Mouse (Mus musculus) kidney, embryonic 15.5 days (tissue): ENCODE results near the gene Gm21970. TPM values are rescaled to one million over a fixed set of nuclear protein-coding genes. Genes with fewer than 3 reads are reported as not detected.

Experiments
- ATAC-seq: fragments of 200-750 bp; cut with Nextera tagmentation; replicated peaks from 2 replicates; pipeline ENCODE4 v1.8.0; 2017; ENCODE audit warnings: moderate TSS enrichment; ENCODE audit not compliant: low FRiP score
- H3K27ac ChIP-seq: fragments of 300-500 bp; sonication (generic); 2 replicates; pipeline ENCODE4 v1.5.1; 2015; ENCODE audit warnings: mild to moderate bottlenecking, inconsistent platforms
- H3K27me3 ChIP-seq: fragments of 300-500 bp; sonication (generic); 2 replicates; pipeline ENCODE4 v1.6.1; 2015; ENCODE audit warnings: inconsistent platforms
- H3K36me3 ChIP-seq: fragments of 300-500 bp; sonication (generic); 2 replicates; pipeline ENCODE4 v1.6.1; 2015; ENCODE audit warnings: inconsistent platforms
- H3K4me1 ChIP-seq: fragments of 300-500 bp; sonication (generic); 2 replicates; pipeline ENCODE4 v1.6.1; 2015; ENCODE audit warnings: inconsistent platforms
- H3K4me2 ChIP-seq: fragments of 300-500 bp; sonication (generic); 2 replicates; pipeline ENCODE4 v1.6.1; 2015; ENCODE audit warnings: moderate library complexity, mild to moderate bottlenecking, inconsistent platforms
- H3K4me3 ChIP-seq: fragments of 300-500 bp; sonication (generic); replicated peaks from 2 replicates; pipeline ENCODE4 v1.5.1; 2015; ENCODE audit warnings: mild to moderate bottlenecking, inconsistent platforms
- H3K9ac ChIP-seq: fragments of 300-500 bp; sonication (generic); 2 replicates; pipeline ENCODE4 v1.6.1; 2015; ENCODE audit warnings: mild to moderate bottlenecking, inconsistent platforms
- H3K9me3 ChIP-seq: fragments of 300-500 bp; sonication (generic); replicated peaks from 2 replicates; pipeline ENCODE4 v1.6.1; 2016; ENCODE audit warnings: inconsistent platforms
- WGBS: fragments of 180-500 bp; shearing (Covaris S2); methylation state at CpG from one replicate; pipeline ENCODE4 v1.1.7; 2015; ENCODE audit warnings: mixed read lengths; 5-methylcytosine and 5-hydroxymethylcytosine counted together
- polyA plus RNA-seq: library from polyadenylated mRNA; unstranded; fragments of >200 nt; fragmentation: Nextera tagmentation; extraction: Ambion mirVana; gene quantifications from 2 replicates; pipeline ENCODE4 v1.2.1, GENCODE M21; 2015

Gm21970 gene
- polyA plus RNA-seq = not detected in 2 replicates

GRCm38 (mm10) chr16:91391421-91391820, at the start of gene Gm21970:
TSS of gene Gm21970 (plus strand) at chr16:91391721.
- H3K4me2 ChIP-seq = no peak within 1 kb of the TSS
- no peaks in the 10 kb centered on the region for H3K27me3 ChIP-seq
- no peak within 1 kb of the TSS for H3K27ac ChIP-seq
- H3K36me3 ChIP-seq = peaks cover 86% of the 10 kb centered on the region
- no peaks in the 10 kb centered on the region for H3K4me1 ChIP-seq
- ATAC-seq = no peak
- H3K9me3 ChIP-seq = 0 out of 2 replicates have a peak, but pooled peaks cover 5% of the 10 kb centered on the region
- no peak within 1 kb of the TSS for H3K9ac ChIP-seq
- no peak within 1 kb of the TSS for H3K4me3 ChIP-seq
- WGBS = 79% methylated on average over 5 of the region's 5 CpGs

GRCm38 (mm10) chr16:91346491-91346890, 45.0 kb upstream of the Gm21970 start:
- Histone ChIP-seq H3K4me3 (no peak overlapping the region), H3K27ac (no peak overlapping the region), H3K27me3 (peaks cover 44% of the 10 kb centered on the region), H3K9me3 (no peaks in the 10 kb centered on the region), H3K4me2 (no peak overlapping the region), H3K36me3 (no peaks in the 10 kb centered on the region), H3K9ac (no peak overlapping the region), H3K4me1 (no peaks in the 10 kb centered on the region)
- WGBS = 74% methylated on average over 9 of the region's 9 CpGs
- ATAC-seq = no peak

- ATAC-seq = no peak
- H3K9ac ChIP-seq = no peak overlapping the region
- no peak overlapping the region for H3K27ac ChIP-seq
- no peaks in the 10 kb centered on the region for H3K9me3 ChIP-seq
- H3K4me2 ChIP-seq = no peak overlapping the region
- H3K4me3 ChIP-seq = no peak overlapping the region
- 71% methylated on average over 20 of the region's 20 CpGs for WGBS
- no peaks in the 10 kb centered on the region for H3K4me1 ChIP-seq
- peaks cover 53% of the 10 kb centered on the region for H3K27me3 ChIP-seq
- no peaks in the 10 kb centered on the region for H3K36me3 ChIP-seq
Measured at GRCm38 (mm10) chr16:91347491-91348263, 43.8 kb upstream of the Gm21970 start.

- H3K9ac ChIP-seq = no peak overlapping the region
- H3K4me2 ChIP-seq = no peak overlapping the region
- H3K9me3 ChIP-seq = no peaks in the 10 kb centered on the region
- peaks cover 59% of the 10 kb centered on the region for H3K27me3 ChIP-seq
- H3K27ac ChIP-seq = no peak overlapping the region
- H3K4me3 ChIP-seq = no peak overlapping the region
- WGBS = 79% methylated on average over 14 of the region's 14 CpGs
- H3K4me1 ChIP-seq = no peaks in the 10 kb centered on the region
- H3K36me3 ChIP-seq = no peaks in the 10 kb centered on the region
- no peak for ATAC-seq
Measured at GRCm38 (mm10) chr16:91348264-91348565, 43.3 kb upstream of the Gm21970 start.

GRCm38 (mm10) chr16:91348588-91349330, 42.8 kb upstream of the Gm21970 start:
- H3K4me3 ChIP-seq = no peak overlapping the region
- H3K9me3 ChIP-seq = no peaks in the 10 kb centered on the region
- ATAC-seq = no peak
- H3K27me3 ChIP-seq = peaks cover 64% of the 10 kb centered on the region
- WGBS = 72% methylated on average over 28 of the region's 28 CpGs
- H3K27ac ChIP-seq = no peak overlapping the region
- no peak overlapping the region for H3K4me2 ChIP-seq
- no peaks in the 10 kb centered on the region for H3K4me1 ChIP-seq
- no peaks in the 10 kb centered on the region for H3K36me3 ChIP-seq
- no peak overlapping the region for H3K9ac ChIP-seq

GRCm38 (mm10) chr16:91352084-91352562, 39.4 kb upstream of the Gm21970 start:
- 6% methylated on average over 7 of the region's 7 CpGs for WGBS
- no peak overlapping the region for H3K27ac ChIP-seq
- H3K27me3 ChIP-seq = peaks cover 67% of the 10 kb centered on the region
- no peak overlapping the region for H3K4me3 ChIP-seq
- H3K4me1 ChIP-seq = 0 out of 2 replicates have a peak, but pooled peaks cover 1% of the 10 kb centered on the region
- no peaks in the 10 kb centered on the region for H3K36me3 ChIP-seq
- H3K4me2 ChIP-seq = no peak overlapping the region
- no peak overlapping the region for H3K9ac ChIP-seq
- no peak for ATAC-seq
- H3K9me3 ChIP-seq = no peaks in the 10 kb centered on the region

- Histone ChIP-seq H3K4me3 (no peak overlapping the region), H3K9ac (no peak overlapping the region), H3K27ac (no peak overlapping the region), H3K9me3 (no peaks in the 10 kb centered on the region), H3K4me2 (no peak overlapping the region), H3K27me3 (peaks cover 65% of the 10 kb centered on the region), H3K36me3 (no peaks in the 10 kb centered on the region), H3K4me1 (0 out of 2 replicates have a peak, but pooled peaks cover 7% of the 10 kb centered on the region)
- peak; percentile 88 for ATAC-seq
- 70% methylated on average over 7 of the region's 7 CpGs for WGBS
Measured at GRCm38 (mm10) chr16:91352749-91353148, 38.8 kb upstream of the Gm21970 start.

GRCm38 (mm10) chr16:91353177-91353576, 38.3 kb upstream of the Gm21970 start:
- Histone ChIP-seq H3K27me3 (peaks cover 62% of the 10 kb centered on the region), H3K4me2 (no peak overlapping the region), H3K9ac (no peak overlapping the region), H3K4me3 (no peak overlapping the region), H3K4me1 (0 out of 2 replicates have a peak, but pooled peaks cover 7% of the 10 kb centered on the region), H3K9me3 (no peaks in the 10 kb centered on the region), H3K27ac (no peak overlapping the region), H3K36me3 (no peaks in the 10 kb centered on the region)
- 0 out of 2 replicates have a peak, but pooled peaks have one; percentile 57 for ATAC-seq
- 85% methylated on average over 6 of the region's 6 CpGs for WGBS

- H3K4me1 ChIP-seq = peaks cover 8% of the 10 kb centered on the region; the same call in 1 of the 2 replicates
- ATAC-seq = no peak
- H3K36me3 ChIP-seq = no peaks in the 10 kb centered on the region
- H3K4me3 ChIP-seq = no peak overlapping the region
- H3K9ac ChIP-seq = no peak overlapping the region
- 79% methylated on average over 5 of the region's 5 CpGs for WGBS
- H3K4me2 ChIP-seq = no peak overlapping the region
- H3K27me3 ChIP-seq = peaks cover 58% of the 10 kb centered on the region
- no peaks in the 10 kb centered on the region for H3K9me3 ChIP-seq
- H3K27ac ChIP-seq = no peak overlapping the region
Measured at GRCm38 (mm10) chr16:91353638-91354037, 37.9 kb upstream of the Gm21970 start.

- H3K9me3 ChIP-seq = no peaks in the 10 kb centered on the region
- H3K4me3 ChIP-seq = no peak overlapping the region
- ATAC-seq = no peak
- no peak overlapping the region for H3K9ac ChIP-seq
- peaks cover 54% of the 10 kb centered on the region for H3K27me3 ChIP-seq
- no peak overlapping the region for H3K4me2 ChIP-seq
- H3K36me3 ChIP-seq = no peaks in the 10 kb centered on the region
- peaks cover 10% of the 10 kb centered on the region; the same call in 1 of the 2 replicates for H3K4me1 ChIP-seq
- 79% methylated on average over 4 of the region's 4 CpGs for WGBS
- H3K27ac ChIP-seq = no peak overlapping the region
Measured at GRCm38 (mm10) chr16:91354599-91354998, 36.9 kb upstream of the Gm21970 start.

GRCm38 (mm10) chr16:91355160-91355559, 36.4 kb upstream of the Gm21970 start:
- Histone ChIP-seq H3K4me1 (peaks cover 10% of the 10 kb centered on the region; the same call in 1 of the 2 replicates), H3K9ac (no peak overlapping the region), H3K27ac (no peak overlapping the region), H3K4me3 (no peak overlapping the region), H3K4me2 (no peak overlapping the region), H3K9me3 (no peaks in the 10 kb centered on the region), H3K27me3 (peaks cover 50% of the 10 kb centered on the region), H3K36me3 (no peaks in the 10 kb centered on the region)
- ATAC-seq = no peak
- 75% methylated on average over 12 of the region's 12 CpGs for WGBS
